Mouse (Mus musculus) brain, embryonic 14.5 days (tissue): ENCODE results near the gene Ppp1r37. TPM values are rescaled to one million over a fixed set of nuclear protein-coding genes. Genes with fewer than 3 reads are reported as not detected.
A peak's percentile ranks its signal among the peaks of the same experiment; 100 is the strongest.

Source experiments
- DNase-seq: peaks from one replicate; pipeline ENCODE4 v3.0.0-alpha.2; 2011; ENCODE audit warnings: low read depth
- CTCF ChIP-seq: fragments of 200-500 bp; IDR thresholded peaks from 2 replicates; pipeline ENCODE4 v1.5.1; 2012; ENCODE audit warnings: inconsistent platforms, mild to moderate bottlenecking, moderate library complexity, borderline replicate concordance; ENCODE audit not compliant: insufficient read depth, insufficient read length; ENCODE audit errors: extremely low read depth
- POLR2A ChIP-seq: fragments of 200-500 bp; IDR thresholded peaks from 2 replicates; pipeline ENCODE4 v1.6.1; 2012; ENCODE audit warnings: mild to moderate bottlenecking, inconsistent platforms, borderline replicate concordance; ENCODE audit not compliant: poor library complexity, insufficient read depth, insufficient read length, severe bottlenecking; ENCODE audit errors: extremely low read depth
- polyA plus RNA-seq: library from polyadenylated mRNA; depleted of rRNA; stranded (reverse); fragments of >200 nt; gene quantifications from 2 replicates; pipeline ENCODE4 v1.2.3, GENCODE M21; 2012

Ppp1r37 gene
- polyA plus RNA-seq, 1 experiment = 116 TPM

- DNase-seq = peak; percentile 98
- peak; percentile 86 for TF ChIP-seq POLR2A
- no peak for TF ChIP-seq CTCF
Observed at GRCm38 (mm10) chr7:19508150-19508923, 54.5 kb downstream of the Ppp1r37 start, which contains the start of the genes Bloc1s3 and Trappc6a. TSS of gene Bloc1s3 (minus strand) at chr7:19508367. TSS of gene Trappc6a (plus strand) at chr7:19508395.

DNA sequence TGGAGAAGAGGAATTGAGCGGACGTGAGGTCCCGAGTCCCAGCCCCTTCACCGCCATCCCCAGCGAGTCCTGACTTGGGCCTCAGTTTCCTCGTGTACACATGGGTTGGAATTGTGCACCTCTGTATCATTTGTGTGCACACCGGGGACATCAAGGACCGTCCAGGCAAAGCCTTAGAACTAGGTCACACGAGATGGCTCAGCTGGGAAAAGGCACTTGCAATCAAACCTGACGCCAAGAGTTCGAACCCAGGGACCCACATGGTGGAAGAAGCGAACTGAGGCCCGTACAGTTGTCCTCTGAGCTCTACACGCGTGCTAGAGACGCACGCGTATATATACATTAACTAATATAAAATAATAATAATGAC lies 55.3 kb downstream of the Ppp1r37 start:
- TF ChIP-seq CTCF (no peak), POLR2A (no peak)

DNA sequence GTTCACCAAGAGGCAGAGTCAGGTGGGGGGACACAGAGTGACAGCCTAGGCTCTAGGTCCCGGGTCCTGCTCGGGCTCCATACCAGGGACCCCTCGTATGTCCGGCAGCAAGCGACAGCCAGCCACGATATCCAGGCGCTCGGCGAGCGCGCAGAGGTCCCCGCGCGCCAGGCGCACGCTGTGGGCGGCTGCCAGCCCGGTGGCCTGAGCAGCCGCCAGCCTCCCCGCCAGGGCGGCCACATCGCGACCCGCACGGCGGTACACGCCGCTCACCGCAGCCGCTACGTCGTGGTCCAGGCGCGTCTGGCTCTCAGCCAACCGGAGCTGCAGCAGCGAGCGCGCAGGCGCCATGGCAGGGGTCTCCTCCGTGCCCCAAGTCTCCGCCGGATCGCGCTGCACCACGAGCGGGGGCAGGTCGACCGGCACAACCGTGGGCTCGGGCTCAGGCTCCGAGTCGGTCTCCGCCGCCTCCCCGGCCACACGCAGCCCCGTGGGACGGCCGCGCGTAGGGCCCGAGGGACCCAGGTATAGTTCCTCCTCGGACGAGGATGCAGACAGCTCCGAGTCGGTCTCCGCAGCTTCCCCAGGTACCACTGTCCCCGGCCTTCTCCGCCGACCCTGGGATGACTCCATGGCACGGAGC lies 55.8 kb downstream of the Ppp1r37 start:
- TF ChIP-seq CTCF (no peak), POLR2A (0 out of 2 replicates have a peak, but pooled peaks have one; percentile 35)
- DNase-seq = peak; percentile 85

More for the DNA sequence above, 55.3 kb downstream of the Ppp1r37 start:
- no peak for DNase-seq

DNA sequence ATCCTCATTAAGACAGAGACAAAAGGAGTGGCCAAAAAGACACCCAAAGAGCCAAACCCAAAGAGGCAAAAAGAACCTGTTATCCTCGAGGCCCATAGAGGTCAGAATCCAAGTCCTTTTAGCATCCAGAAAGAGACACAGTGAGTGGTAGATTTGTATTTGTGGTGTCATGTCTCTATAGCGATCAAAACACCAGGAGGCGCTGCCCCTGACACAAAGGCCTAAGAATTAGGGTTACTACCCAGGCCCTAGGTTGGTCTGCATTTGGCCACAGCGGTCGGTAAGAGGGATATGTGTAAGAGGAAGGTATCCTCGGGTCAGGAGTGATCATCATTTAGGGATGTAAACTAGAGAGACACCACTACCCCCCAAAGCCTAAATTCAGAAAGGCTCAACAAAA lies 56.5 kb downstream of the Ppp1r37 start:
- no peak for DNase-seq
- no peak for TF ChIP-seq POLR2A
- TF ChIP-seq CTCF = peak; percentile 9; the same call in 1 of the 2 replicates

GRCm38 (mm10) chr7:19503481-19504068 lies 59.3 kb downstream of the Ppp1r37 start:
- TF ChIP-seq POLR2A (no peak), CTCF (peak; percentile 84)
- DNase-seq = peak; percentile 58

DNA sequence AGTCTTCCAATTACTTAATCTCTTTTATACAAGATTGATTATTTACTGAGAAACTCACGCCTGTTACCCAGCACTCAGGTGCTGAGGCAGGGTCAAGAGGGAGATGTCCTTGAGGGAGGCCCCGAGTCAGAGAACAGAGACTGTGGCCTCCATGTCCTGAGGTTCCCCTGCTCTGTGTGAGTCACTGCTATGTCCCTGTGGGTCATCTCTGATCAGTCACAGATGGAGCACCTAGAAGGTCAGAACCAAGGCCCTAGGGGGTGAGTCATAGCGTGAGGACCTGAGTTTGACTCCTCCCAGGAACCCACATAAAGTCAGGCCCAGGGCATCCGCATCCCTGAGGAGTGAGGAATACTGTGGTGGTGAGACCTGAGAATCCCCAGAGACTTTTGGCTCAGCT lies 61.2 kb downstream of the Ppp1r37 start:
- TF ChIP-seq CTCF (no peak), POLR2A (no peak)
- DNase-seq = no peak

DNA sequence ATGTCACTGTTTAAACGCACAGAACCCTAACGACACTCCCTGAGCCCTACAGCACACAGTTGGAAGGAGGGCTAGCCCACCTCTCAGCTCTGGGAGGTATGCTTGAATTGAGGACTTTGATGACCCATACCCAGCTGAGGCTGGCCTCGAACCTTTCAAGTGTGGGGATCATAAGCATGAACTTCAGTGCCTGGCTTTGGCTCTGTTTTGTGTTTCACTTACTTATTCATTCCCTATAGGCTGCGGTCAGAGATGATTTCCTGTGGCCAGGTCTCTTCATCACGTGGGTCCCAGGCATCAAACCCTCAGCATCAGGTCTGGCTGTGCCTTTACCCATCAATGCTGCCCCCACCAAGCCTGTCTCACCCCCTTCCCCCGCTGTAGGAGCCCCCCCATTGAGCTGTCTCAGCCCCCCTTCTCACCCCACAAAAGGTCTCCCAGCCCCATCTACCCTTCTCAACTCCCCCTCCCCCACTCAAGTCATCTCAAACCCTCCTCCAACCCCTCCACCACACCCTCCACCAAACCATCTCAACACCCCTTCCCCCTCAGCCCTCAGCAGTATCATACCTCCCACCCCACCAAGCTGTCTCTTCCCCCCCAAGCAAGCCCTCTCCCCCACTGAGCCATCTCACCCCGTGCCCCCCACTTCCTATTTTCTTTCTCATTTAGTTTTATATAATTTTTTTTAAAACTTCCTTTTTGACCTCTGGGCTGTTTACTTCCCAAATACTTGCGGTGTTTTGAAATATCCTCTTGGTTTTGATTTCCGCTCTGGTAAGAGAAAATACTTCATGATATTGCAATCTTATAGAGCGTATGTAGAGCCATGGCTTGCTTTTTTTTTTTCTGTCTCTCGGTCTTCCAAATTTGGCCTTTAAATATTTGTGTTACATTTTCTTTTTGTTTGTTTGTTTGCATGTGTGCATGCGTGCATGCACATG lies 62.2 kb downstream of the Ppp1r37 start:
- DNase-seq = no peak
- TF ChIP-seq POLR2A (no peak), CTCF (no peak)

DNA sequence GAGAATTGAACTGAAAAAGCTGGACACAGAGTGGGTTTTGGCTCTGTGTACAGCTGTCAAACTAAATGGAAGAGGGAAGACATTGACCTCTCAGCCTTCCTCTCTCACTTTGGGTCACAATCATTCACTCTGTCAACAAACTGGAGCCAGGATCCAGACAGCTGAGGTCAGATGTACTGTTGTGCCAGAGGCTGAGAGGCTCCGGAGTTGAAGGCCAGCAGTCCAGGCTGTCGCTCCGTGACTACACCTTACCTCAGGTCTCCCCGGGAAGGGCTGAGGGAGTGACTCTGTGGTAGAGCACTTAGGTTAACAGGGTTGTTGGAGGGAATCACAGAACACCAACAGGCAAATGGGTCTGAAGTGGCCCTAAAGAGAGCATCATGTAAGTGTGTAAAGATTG lies 64.5 kb downstream of the Ppp1r37 start:
- DNase-seq = no peak
- TF ChIP-seq CTCF (no peak), POLR2A (no peak)

GRCm38 (mm10) chr7:19496214-19496555 lies 66.7 kb downstream of the Ppp1r37 start:
- DNase-seq = no peak
- TF ChIP-seq CTCF (no peak), POLR2A (no peak)

- no peak for TF ChIP-seq POLR2A
- no peak for TF ChIP-seq CTCF
- no peak for DNase-seq
Observed at GRCm38 (mm10) chr7:19495521-19496213, 67.2 kb downstream of the Ppp1r37 start.

- DNase-seq = no peak
- TF ChIP-seq CTCF (no peak), POLR2A (no peak)
Observed at GRCm38 (mm10) chr7:19494751-19495474, 68.0 kb downstream of the Ppp1r37 start.
